Mouse (Mus musculus) left cerebral cortex, postnatal 36 days (tissue): ENCODE measurements around the gene Thsd7b. TPM values are rescaled to one million over a fixed set of nuclear protein-coding genes. Genes with fewer than 3 reads are reported as not detected.
"Not testable (repeated sequence)": the region's sequence is repeated elsewhere in the genome, so short reads cannot be mapped to it uniquely, and the experiment has no call there.

Experiments
- DNase-seq, 2 experiments: peaks; one replicate each; pipeline ENCODE4 v3.0.0; 2021 to 2022; ENCODE audit warnings: low spot score in 2 of 2, mixed read lengths in 1 of 2
- intact Hi-C: fragments of 180-260 bp; cut with DNase I; formaldehyde crosslinking; loops from one replicate; pipeline ENCODE4 v1.15.1; 2025
- total RNA-seq, 2 experiments: library from RNA; stranded (reverse); gene quantifications; 2 replicates each; pipeline ENCODE4 v1.2.3; 2021

Thsd7b gene
- total RNA-seq, 2 experiments from 2014 or later: 7.3 to 7.9 TPM

DNA sequence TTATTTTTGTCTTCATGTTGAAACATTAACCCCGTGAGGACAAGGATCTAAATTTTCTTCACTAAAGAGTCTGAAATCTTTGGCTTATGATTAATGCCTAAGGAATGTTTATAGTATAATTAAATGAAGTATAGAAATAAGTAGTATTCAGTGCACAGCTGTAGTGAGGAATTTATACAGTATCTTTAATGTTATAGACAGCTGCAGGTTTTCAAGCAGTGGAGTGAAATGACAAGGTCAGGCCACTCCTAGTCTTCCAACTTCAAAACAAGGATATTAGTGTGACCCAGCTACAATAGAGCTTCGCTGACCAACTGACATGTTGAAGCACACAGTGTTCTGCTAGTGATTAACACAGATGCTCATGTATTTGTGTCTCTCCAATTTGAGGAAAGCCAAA, 949.8 kb downstream of the Thsd7b start:
- no peak for DNase-seq
- intact Hi-C loops: no loop called here

GRCm38 (mm10) chr1:130245563-130245962, 972.5 kb downstream of the Thsd7b start:
- DNase-seq: no peak

GRCm38 (mm10) chr1:130246264-130246663, 973.2 kb downstream of the Thsd7b start:
- DNase-seq, intact Hi-C loops: not testable (repeated sequence)

More at GRCm38 (mm10) chr1:130245563-130245962, 972.5 kb downstream of the Thsd7b start:
- intact Hi-C loops: no loop called here

- DNase-seq, intact Hi-C loops: not testable (repeated sequence)
Measured at GRCm38 (mm10) chr1:130246930-130247329, 973.8 kb downstream of the Thsd7b start.

DNA sequence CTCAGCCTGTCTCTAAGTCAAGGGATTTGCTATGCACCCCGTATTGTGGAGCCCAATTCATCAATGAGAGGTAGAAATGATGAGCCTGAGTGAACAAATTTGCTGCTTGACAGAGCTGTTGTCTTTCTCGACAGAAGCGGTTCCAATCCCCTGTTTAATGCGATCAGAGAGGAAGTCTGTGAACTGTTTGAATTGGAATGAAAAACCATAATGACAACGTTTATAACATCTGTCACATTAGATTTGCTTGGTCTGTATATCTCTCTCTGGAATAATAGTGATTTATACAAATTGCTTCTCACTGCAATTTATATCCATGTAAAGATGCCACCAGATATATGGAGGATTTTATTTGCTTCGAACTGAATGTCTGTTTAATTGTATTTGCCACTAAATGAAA, 988.9 kb downstream of the Thsd7b start:
- intact Hi-C loops: no loop called here

More for the DNA sequence above, 988.9 kb downstream of the Thsd7b start:
- no peak for DNase-seq
